Mouse (Mus musculus) olfactory bulb, adult 2 months (tissue): ENCODE data around the gene Mrps11.

ENCODE experiments used
- CTCF ChIP-seq: fragments of 200-500 bp; IDR thresholded peaks from 2 replicates; pipeline ENCODE4 v1.5.1; 2012; ENCODE audit warnings: low read depth, mild to moderate bottlenecking, low read length, moderate library complexity; ENCODE audit not compliant: insufficient read depth
- POLR2A ChIP-seq: fragments of 200-500 bp; IDR thresholded peaks from 2 replicates; pipeline ENCODE4 v1.6.1; 2012; ENCODE audit warnings: mild to moderate bottlenecking, low read depth, low read length, moderate library complexity; ENCODE audit not compliant: insufficient read depth

DNA sequence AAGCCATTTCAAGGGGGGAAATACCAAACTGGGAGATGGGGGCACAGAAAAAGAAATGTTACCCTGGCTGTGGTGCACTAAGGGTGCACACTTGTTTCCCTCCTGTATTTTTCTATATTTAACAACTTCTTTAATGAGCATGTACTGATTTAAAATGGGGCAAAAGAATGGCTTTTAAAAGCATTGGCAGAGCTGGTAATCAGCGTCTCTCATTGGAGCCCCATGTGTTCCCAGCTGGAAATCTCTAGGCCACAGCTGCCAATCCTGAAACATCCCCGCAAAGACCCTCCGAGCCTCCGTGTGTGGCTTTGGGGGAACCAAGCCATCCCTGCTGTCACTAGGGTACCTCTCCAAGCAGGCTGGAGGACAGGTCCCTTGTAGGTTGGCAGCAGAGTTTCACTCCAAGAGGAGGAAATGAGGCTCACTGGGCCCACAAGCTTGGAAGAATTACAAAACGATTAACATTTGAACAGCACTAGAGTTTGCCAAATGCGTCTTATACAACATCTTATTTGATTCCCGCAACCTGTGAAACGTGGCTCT lies 28.4 kb upstream of the Mrps11 start:
- TF ChIP-seq POLR2A: no peak
- TF ChIP-seq CTCF: no peak
